Mouse (Mus musculus): ENCODE data around the gene Dab2ip. TPM values are rescaled to one million over a fixed set of nuclear protein-coding genes. Genes with fewer than 3 reads are reported as not detected.

Gene Dab2ip
- polyA plus RNA-seq, 1 experiment: 0.40 TPM

- Histone ChIP-seq H3K4me1 (ENCODE audit: control insufficient read depth, insufficient read depth, low read length) (no peaks in the 10 kb centered on the region), H3K27ac (ENCODE audit: insufficient read depth, low read depth, low read length) (no peak overlapping the region), H3K4me3 (ENCODE audit: insufficient read depth, low read length) (no peak overlapping the region)
- TF ChIP-seq POLR2A (IDR thresholded peaks at IDR 0.05; ENCODE audit: borderline replicate concordance, low read depth, low read length) (no peak), CTCF (IDR thresholded peaks at IDR 0.05; ENCODE audit: low read depth, low read length) (no peak)
Measured at GRCm38 (mm10) chr2:35610168-35610951, 52.3 kb downstream of the Dab2ip start.

GRCm38 (mm10) chr2:35610976-35611375 lies 52.9 kb downstream of the Dab2ip start:
- H3K27ac ChIP-seq (ENCODE audit: insufficient read depth, low read depth, low read length): no peak overlapping the region
- TF ChIP-seq POLR2A (IDR thresholded peaks at IDR 0.05; ENCODE audit: borderline replicate concordance, low read depth, low read length): no peak
- TF ChIP-seq CTCF (IDR thresholded peaks at IDR 0.05; ENCODE audit: low read depth, low read length): no peak
- no peak overlapping the region for H3K4me3 ChIP-seq (ENCODE audit: insufficient read depth, low read length)
- H3K4me1 ChIP-seq (ENCODE audit: control insufficient read depth, insufficient read depth, low read length): no peaks in the 10 kb centered on the region

- Histone ChIP-seq H3K27ac (ENCODE audit: insufficient read depth, low read depth, low read length) (no peak overlapping the region), H3K4me3 (ENCODE audit: insufficient read depth, low read length) (no peak overlapping the region), H3K4me1 (ENCODE audit: control insufficient read depth, insufficient read depth, low read length) (no peaks in the 10 kb centered on the region)
- TF ChIP-seq POLR2A (IDR thresholded peaks at IDR 0.05; ENCODE audit: borderline replicate concordance, low read depth, low read length) (no peak), CTCF (IDR thresholded peaks at IDR 0.05; ENCODE audit: low read depth, low read length) (no peak)
Measured at GRCm38 (mm10) chr2:35611645-35612044, 53.6 kb downstream of the Dab2ip start.

- no peaks in the 10 kb centered on the region for H3K4me1 ChIP-seq (ENCODE audit: control insufficient read depth, insufficient read depth, low read length)
- H3K27ac ChIP-seq (ENCODE audit: insufficient read depth, low read depth, low read length): no peak overlapping the region
- TF ChIP-seq POLR2A (IDR thresholded peaks at IDR 0.05; ENCODE audit: borderline replicate concordance, low read depth, low read length): no peak
- TF ChIP-seq CTCF (IDR thresholded peaks at IDR 0.05; ENCODE audit: low read depth, low read length): no peak
- no peak overlapping the region for H3K4me3 ChIP-seq (ENCODE audit: insufficient read depth, low read length)
Measured at GRCm38 (mm10) chr2:35612297-35612696, 54.2 kb downstream of the Dab2ip start.

- no peaks in the 10 kb centered on the region for H3K4me1 ChIP-seq (ENCODE audit: control insufficient read depth, insufficient read depth, low read length)
- H3K27ac ChIP-seq (ENCODE audit: insufficient read depth, low read depth, low read length): no peak overlapping the region
- TF ChIP-seq CTCF (IDR thresholded peaks at IDR 0.05; ENCODE audit: low read depth, low read length) (no peak), POLR2A (IDR thresholded peaks at IDR 0.05; ENCODE audit: borderline replicate concordance, low read depth, low read length) (no peak)
- no peak overlapping the region for H3K4me3 ChIP-seq (ENCODE audit: insufficient read depth, low read length)
Measured at GRCm38 (mm10) chr2:35613946-35614353, 55.9 kb downstream of the Dab2ip start.

GRCm38 (mm10) chr2:35614411-35614810 lies 56.3 kb downstream of the Dab2ip start:
- Histone ChIP-seq H3K4me3 (ENCODE audit: insufficient read depth, low read length) (no peak overlapping the region), H3K4me1 (ENCODE audit: control insufficient read depth, insufficient read depth, low read length) (no peaks in the 10 kb centered on the region), H3K27ac (ENCODE audit: insufficient read depth, low read depth, low read length) (no peak overlapping the region)
- no peak for TF ChIP-seq POLR2A (IDR thresholded peaks at IDR 0.05; ENCODE audit: borderline replicate concordance, low read depth, low read length)
- TF ChIP-seq CTCF (IDR thresholded peaks at IDR 0.05; ENCODE audit: low read depth, low read length): no peak

- Histone ChIP-seq H3K4me1 (ENCODE audit: control insufficient read depth, insufficient read depth, low read length) (no peaks in the 10 kb centered on the region), H3K27ac (ENCODE audit: insufficient read depth, low read depth, low read length) (no peak overlapping the region), H3K4me3 (ENCODE audit: insufficient read depth, low read length) (no peak overlapping the region)
- TF ChIP-seq CTCF (IDR thresholded peaks at IDR 0.05; ENCODE audit: low read depth, low read length) (no peak), POLR2A (IDR thresholded peaks at IDR 0.05; ENCODE audit: borderline replicate concordance, low read depth, low read length) (no peak)
Measured at GRCm38 (mm10) chr2:35615366-35615765, 57.3 kb downstream of the Dab2ip start.

GRCm38 (mm10) chr2:35615977-35616376 lies 57.9 kb downstream of the Dab2ip start:
- TF ChIP-seq POLR2A (IDR thresholded peaks at IDR 0.05; ENCODE audit: borderline replicate concordance, low read depth, low read length) (no peak), CTCF (IDR thresholded peaks at IDR 0.05; ENCODE audit: low read depth, low read length) (no peak)
- Histone ChIP-seq H3K4me3 (ENCODE audit: insufficient read depth, low read length) (no peak overlapping the region), H3K4me1 (ENCODE audit: control insufficient read depth, insufficient read depth, low read length) (no peaks in the 10 kb centered on the region), H3K27ac (ENCODE audit: insufficient read depth, low read depth, low read length) (no peak overlapping the region)

GRCm38 (mm10) chr2:35616891-35617658 lies 59.0 kb downstream of the Dab2ip start:
- TF ChIP-seq CTCF (IDR thresholded peaks at IDR 0.05; ENCODE audit: low read depth, low read length) (no peak), POLR2A (IDR thresholded peaks at IDR 0.05; ENCODE audit: borderline replicate concordance, low read depth, low read length) (no peak)
- H3K27ac ChIP-seq (ENCODE audit: insufficient read depth, low read depth, low read length): no peak overlapping the region
- no peak overlapping the region for H3K4me3 ChIP-seq (ENCODE audit: insufficient read depth, low read length)
- no peaks in the 10 kb centered on the region for H3K4me1 ChIP-seq (ENCODE audit: control insufficient read depth, insufficient read depth, low read length)

- no peaks in the 10 kb centered on the region for H3K4me1 ChIP-seq (ENCODE audit: control insufficient read depth, insufficient read depth, low read length)
Measured at GRCm38 (mm10) chr2:35618981-35619380, 60.9 kb downstream of the Dab2ip start.

More at GRCm38 (mm10) chr2:35618981-35619380, 60.9 kb downstream of the Dab2ip start:
- Histone ChIP-seq H3K27ac (ENCODE audit: insufficient read depth, low read depth, low read length) (no peak overlapping the region), H3K4me3 (ENCODE audit: insufficient read depth, low read length) (no peak overlapping the region)
- no peak for TF ChIP-seq POLR2A (IDR thresholded peaks at IDR 0.05; ENCODE audit: borderline replicate concordance, low read depth, low read length)
